Mouse (Mus musculus) forebrain, embryonic 11.5 days (tissue): Measurements from ENCODE around the gene Rab20. TPM values are rescaled to one million over a fixed set of nuclear protein-coding genes. Genes with fewer than 3 reads are reported as not detected.

ENCODE experiments used
- ATAC-seq: fragments of 200-750 bp; cut with Nextera tagmentation; replicated peaks from 2 replicates; pipeline ENCODE4 v1.8.0; 2017; ENCODE audit warnings: moderate TSS enrichment; ENCODE audit not compliant: low FRiP score
- DNase-seq: peaks from one replicate; pipeline ENCODE4 v3.0.0-alpha.2; 2017; ENCODE audit warnings: low spot score
- H3K27ac ChIP-seq: fragments of 300-500 bp; sonication (generic); 2 replicates; pipeline ENCODE4 v1.5.1; 2014; ENCODE audit warnings: low read depth, low read length
- H3K27me3 ChIP-seq: fragments of 300-500 bp; sonication (generic); 2 replicates; pipeline ENCODE4 v1.6.1; 2014; ENCODE audit warnings: mild to moderate bottlenecking, low read length, mixed read lengths; ENCODE audit not compliant: control insufficient read depth, insufficient read depth
- H3K36me3 ChIP-seq: fragments of 300-500 bp; sonication (generic); 2 replicates; pipeline ENCODE4 v1.6.1; 2014; ENCODE audit warnings: mild to moderate bottlenecking, low read length, moderate library complexity, mixed read lengths; ENCODE audit not compliant: control insufficient read depth, insufficient read depth
- H3K4me1 ChIP-seq: fragments of 300-500 bp; sonication (generic); replicated peaks from 2 replicates; pipeline ENCODE4 v1.6.1; 2014; ENCODE audit warnings: low read length, mixed read lengths; ENCODE audit not compliant: control insufficient read depth, insufficient read depth
- H3K4me2 ChIP-seq: fragments of 300-500 bp; sonication (generic); 2 replicates; pipeline ENCODE4 v1.6.1; 2014; ENCODE audit warnings: low read depth, mild to moderate bottlenecking, low read length, moderate library complexity, mixed read lengths; ENCODE audit not compliant: severe bottlenecking
- H3K4me3 ChIP-seq: fragments of 300-500 bp; sonication (generic); 2 replicates; pipeline ENCODE4 v1.5.1; 2014; ENCODE audit warnings: low read depth, low read length
- H3K9ac ChIP-seq: fragments of 300-500 bp; sonication (generic); 2 replicates; pipeline ENCODE4 v1.6.1; 2014; ENCODE audit warnings: low read length
- H3K9me3 ChIP-seq: fragments of 300-500 bp; sonication (generic); 2 replicates; pipeline ENCODE4 v1.6.1; 2016; ENCODE audit warnings: low read length, mixed read lengths; ENCODE audit not compliant: control insufficient read depth
- WGBS: fragments of 180-500 bp; shearing (Covaris S2); extraction: QIAGEN DNeasy Blood & Tissue Kit; methylation state at CpG from one replicate; pipeline ENCODE4 v1.1.7; 2014; 5-methylcytosine and 5-hydroxymethylcytosine counted together
- polyA plus RNA-seq: library from polyadenylated mRNA; unstranded; fragments of >200 nt; fragmentation: Nextera tagmentation; extraction: Ambion mirVana; gene quantifications from 2 replicates; pipeline ENCODE4 v1.2.1, GENCODE M21; 2014

Rab20 gene
- polyA plus RNA-seq, 1 experiment from 2014 or later: 0.53 TPM

DNA sequence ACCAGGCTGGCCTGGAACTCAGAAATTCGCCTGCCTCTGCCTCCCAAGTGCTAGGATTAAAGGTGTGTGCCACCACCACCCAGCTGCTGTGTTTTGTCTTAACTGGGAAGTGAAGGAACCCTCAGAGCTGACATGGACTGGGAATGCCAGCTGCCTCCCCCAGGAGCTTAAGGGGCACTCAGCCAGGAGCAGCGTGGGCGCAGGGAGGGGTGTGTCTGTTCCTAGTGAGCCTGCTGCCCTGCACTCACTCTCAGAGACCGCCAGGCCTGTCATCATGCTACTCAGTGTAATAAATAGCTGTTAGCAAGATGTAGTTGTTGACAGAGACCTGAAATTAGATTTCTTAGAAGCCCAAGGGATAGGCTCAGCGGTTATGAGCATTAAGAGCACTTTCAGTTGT is 32.5 kb upstream of the Rab20 start:
- H3K4me1 ChIP-seq: no peaks in the 10 kb centered on the region
- H3K9me3 ChIP-seq: no peaks in the 10 kb centered on the region
- ATAC-seq (no peak), DNase-seq (no peak)
- H3K9ac ChIP-seq: no peak overlapping the region
- no peak overlapping the region for H3K4me3 ChIP-seq
- no peaks in the 10 kb centered on the region for H3K27me3 ChIP-seq
- WGBS: 91% methylated on average over 5 of the region's 5 CpGs
- peaks cover 14% of the 10 kb centered on the region; the same call in 1 of the 2 replicates for H3K36me3 ChIP-seq
- no peak overlapping the region for H3K27ac ChIP-seq
- no peak overlapping the region for H3K4me2 ChIP-seq

DNA sequence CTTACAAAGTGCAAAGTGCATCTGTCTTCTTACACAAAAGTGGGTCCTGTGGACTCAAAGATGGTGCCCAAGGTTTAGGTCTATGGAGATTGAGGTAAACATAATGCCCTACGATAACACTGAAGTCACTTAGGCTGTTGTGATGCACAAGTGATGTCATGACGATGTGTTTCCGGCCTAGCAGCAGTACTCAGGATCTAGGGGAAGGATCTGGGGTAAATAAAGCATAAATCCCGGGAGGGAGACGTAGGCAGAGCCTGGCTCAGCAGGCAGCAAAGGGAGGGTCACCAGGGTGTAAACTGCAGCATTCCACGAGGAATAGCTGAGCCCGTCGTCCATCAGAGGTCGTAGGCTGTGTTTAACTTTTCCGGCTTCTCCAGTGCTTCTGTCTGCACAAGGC is 30.4 kb upstream of the Rab20 start:
- no peak overlapping the region for H3K4me2 ChIP-seq
- H3K9me3 ChIP-seq: no peaks in the 10 kb centered on the region
- H3K27ac ChIP-seq: no peak overlapping the region
- ATAC-seq (no peak), DNase-seq (no peak)
- peaks cover 19% of the 10 kb centered on the region; the same call in 1 of the 2 replicates for H3K36me3 ChIP-seq
- no peaks in the 10 kb centered on the region for H3K27me3 ChIP-seq
- no peaks in the 10 kb centered on the region for H3K4me1 ChIP-seq
- WGBS: 88% methylated on average over 10 of the region's 10 CpGs
- H3K9ac ChIP-seq: no peak overlapping the region
- no peak overlapping the region for H3K4me3 ChIP-seq

DNA sequence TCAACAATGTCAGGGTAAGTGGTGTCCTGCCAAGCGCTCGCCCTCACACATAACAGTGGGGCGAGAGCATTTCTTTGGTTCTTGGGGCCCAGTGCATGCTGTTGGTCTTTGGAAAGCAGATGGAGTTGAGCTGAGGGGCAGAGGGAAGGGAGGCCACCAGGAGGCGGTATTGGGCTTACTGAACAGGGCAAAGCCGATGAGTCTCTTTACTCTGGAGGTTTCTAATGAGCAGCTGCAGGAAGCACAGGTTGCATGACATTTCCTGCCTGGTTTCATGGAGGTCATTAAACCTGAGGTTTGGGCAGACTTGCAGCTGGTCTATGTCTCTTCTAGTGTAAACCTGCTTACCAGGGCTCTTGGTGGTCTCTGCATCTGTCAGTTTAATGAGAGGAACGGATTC is 28.3 kb upstream of the Rab20 start:
- WGBS: 74% methylated on average over 6 of the region's 6 CpGs
- no peaks in the 10 kb centered on the region for H3K27me3 ChIP-seq
- no peaks in the 10 kb centered on the region for H3K4me1 ChIP-seq
- H3K9me3 ChIP-seq: no peaks in the 10 kb centered on the region
- H3K4me3 ChIP-seq: no peak overlapping the region
- H3K4me2 ChIP-seq: no peak overlapping the region
- H3K36me3 ChIP-seq: peaks cover 19% of the 10 kb centered on the region; the same call in 1 of the 2 replicates
- no peak overlapping the region for H3K9ac ChIP-seq
- H3K27ac ChIP-seq: no peak overlapping the region
- DNase-seq: peak; percentile 81
- ATAC-seq: no peak

DNA sequence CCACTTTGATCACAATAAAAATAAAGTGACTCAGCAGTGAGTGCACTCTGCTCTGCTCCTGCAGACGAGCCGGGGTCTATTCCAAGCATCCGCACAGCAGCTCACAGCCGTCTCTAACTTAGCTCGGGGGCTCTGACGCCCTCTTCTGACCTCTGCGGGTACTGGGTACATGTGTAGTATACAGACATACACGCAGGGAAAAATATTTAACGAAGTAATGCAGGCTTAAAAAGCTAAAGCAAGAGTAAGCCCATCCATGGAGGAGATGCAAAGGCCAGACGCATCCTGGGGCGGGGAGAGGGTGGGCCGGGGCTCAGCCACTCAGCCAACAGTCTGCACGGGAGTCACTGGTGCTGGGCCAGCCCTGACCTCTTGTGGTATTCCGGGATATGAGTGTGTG is 27.6 kb upstream of the Rab20 start:
- no peaks in the 10 kb centered on the region for H3K4me1 ChIP-seq
- no peak overlapping the region for H3K27ac ChIP-seq
- DNase-seq (no peak), ATAC-seq (no peak)
- H3K4me2 ChIP-seq: no peak overlapping the region
- no peaks in the 10 kb centered on the region for H3K9me3 ChIP-seq
- H3K9ac ChIP-seq: no peak overlapping the region
- H3K27me3 ChIP-seq: no peaks in the 10 kb centered on the region
- peaks cover 19% of the 10 kb centered on the region; the same call in 1 of the 2 replicates for H3K36me3 ChIP-seq
- H3K4me3 ChIP-seq: no peak overlapping the region
- 84% methylated on average over 14 of the region's 14 CpGs for WGBS

DNA sequence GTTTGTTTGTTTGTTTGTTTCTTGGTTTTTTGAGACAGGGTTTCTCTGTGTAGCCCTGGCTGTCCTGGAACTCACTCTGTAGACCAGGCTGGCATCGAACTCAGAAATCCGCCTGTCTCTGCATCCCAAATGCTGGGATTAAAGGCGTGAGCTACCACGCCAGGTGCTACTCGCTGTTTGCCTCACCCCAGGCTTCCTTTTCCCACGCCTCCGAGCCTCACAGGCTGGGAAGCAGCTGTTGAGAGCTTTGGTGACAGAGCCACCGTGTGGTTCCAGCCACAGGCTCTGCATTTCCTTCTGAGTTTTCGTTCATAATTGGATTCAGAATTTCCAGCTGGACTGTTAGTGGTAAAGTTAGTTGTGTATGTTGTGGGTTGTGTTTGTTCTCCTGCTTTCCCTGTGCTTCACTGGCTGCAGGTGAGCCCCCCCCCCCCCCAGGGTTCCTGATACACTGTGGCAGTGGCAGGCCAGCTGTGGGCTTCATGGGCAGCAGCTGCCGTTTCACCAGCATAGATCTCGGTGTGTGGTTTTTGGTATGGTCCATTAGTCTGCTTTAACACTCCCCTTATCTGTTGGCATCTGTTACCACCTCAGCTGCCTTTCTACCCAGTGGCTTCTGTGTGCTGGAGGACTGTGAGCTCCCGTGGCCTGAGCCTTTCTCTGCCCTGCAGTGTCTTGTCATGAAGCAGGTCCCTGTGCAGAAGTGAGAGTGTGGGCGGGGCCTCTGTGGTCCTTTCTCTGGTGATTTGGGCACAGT is 25.1 kb upstream of the Rab20 start:
- 92% methylated on average over 13 of the region's 13 CpGs for WGBS
- H3K9ac ChIP-seq: no peak overlapping the region
- no peak for DNase-seq
- no peak overlapping the region for H3K4me3 ChIP-seq
- no peaks in the 10 kb centered on the region for H3K4me1 ChIP-seq
- no peak overlapping the region for H3K4me2 ChIP-seq
- H3K9me3 ChIP-seq: no peaks in the 10 kb centered on the region
- no peaks in the 10 kb centered on the region for H3K27me3 ChIP-seq
- no peak for ATAC-seq
- H3K36me3 ChIP-seq: peaks cover 5% of the 10 kb centered on the region; the same call in 1 of the 2 replicates
- H3K27ac ChIP-seq: no peak overlapping the region

DNA sequence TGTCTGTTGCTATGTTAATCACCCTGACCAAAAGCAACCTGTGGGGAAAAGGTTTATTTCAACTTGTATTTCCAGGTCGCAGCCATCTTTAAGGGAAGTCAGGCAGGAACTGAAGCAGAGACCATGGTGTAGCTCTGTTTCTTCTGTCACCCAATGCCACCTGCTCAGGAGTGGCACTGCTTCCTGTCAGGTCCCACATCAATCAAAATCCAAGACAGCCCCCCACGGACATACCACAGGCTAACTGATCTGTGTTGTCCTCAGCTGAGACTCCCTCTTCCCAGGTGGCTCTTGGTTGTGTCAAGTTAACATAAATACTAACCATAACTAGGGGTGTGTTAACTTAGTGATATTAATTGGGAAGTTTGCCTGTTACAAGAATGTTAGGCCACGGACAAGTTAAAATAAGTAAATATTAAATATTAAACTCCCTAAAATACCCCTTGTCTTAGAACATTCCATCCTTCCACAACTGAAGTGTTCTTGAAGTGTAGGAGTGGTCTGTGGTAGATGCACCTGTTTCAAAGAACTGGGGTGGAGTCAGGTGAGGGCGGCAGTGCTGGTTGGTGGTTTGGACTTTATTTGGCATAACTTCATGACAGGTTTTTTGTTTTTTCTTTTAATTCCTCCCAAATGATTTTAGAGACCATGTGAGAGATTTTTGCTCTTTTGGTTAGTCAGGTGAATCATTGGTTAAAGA is 20.4 kb upstream of the Rab20 start:
- DNase-seq (no peak), ATAC-seq (no peak)
- Histone ChIP-seq H3K4me1 (peaks cover 3% of the 10 kb centered on the region; the same call in 1 of the 2 replicates), H3K4me3 (no peak overlapping the region), H3K36me3 (no peaks in the 10 kb centered on the region; the same call in 1 of the 2 replicates), H3K9me3 (no peaks in the 10 kb centered on the region), H3K4me2 (no peak overlapping the region), H3K27ac (no peak overlapping the region), H3K27me3 (no peaks in the 10 kb centered on the region), H3K9ac (no peak overlapping the region)
- 95% methylated on average over 4 of the region's 4 CpGs for WGBS

DNA sequence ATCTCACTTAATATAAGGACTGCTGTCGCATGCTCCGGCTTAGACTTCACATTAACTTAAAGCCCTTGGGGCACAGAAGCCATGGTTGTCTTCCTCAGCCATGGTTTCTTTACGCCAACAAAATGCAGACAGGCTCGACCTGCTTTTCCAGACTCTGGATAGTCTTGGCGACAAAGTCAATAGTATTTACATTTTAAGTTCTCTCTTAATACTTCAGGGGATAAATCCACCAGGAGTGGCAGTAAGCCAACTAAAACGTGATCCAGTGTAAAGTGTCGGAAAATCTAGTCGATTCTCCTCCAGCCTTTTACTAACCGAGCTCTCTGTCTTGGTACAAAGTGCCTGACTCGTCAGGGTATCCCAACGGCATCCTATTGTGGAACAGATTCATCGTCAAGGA is 19.8 kb upstream of the Rab20 start:
- H3K4me2 ChIP-seq: peak overlapping the region; percentile 70
- 78% methylated on average over 12 of the region's 12 CpGs for WGBS
- H3K36me3 ChIP-seq: no peaks in the 10 kb centered on the region
- peak overlapping the region; percentile 94 for H3K4me3 ChIP-seq
- H3K9me3 ChIP-seq: no peaks in the 10 kb centered on the region
- no peak overlapping the region for H3K27ac ChIP-seq
- DNase-seq (no peak), ATAC-seq (no peak)
- peaks cover 3% of the 10 kb centered on the region; the same call in 1 of the 2 replicates for H3K4me1 ChIP-seq
- H3K27me3 ChIP-seq: no peaks in the 10 kb centered on the region
- no peak overlapping the region for H3K9ac ChIP-seq

DNA sequence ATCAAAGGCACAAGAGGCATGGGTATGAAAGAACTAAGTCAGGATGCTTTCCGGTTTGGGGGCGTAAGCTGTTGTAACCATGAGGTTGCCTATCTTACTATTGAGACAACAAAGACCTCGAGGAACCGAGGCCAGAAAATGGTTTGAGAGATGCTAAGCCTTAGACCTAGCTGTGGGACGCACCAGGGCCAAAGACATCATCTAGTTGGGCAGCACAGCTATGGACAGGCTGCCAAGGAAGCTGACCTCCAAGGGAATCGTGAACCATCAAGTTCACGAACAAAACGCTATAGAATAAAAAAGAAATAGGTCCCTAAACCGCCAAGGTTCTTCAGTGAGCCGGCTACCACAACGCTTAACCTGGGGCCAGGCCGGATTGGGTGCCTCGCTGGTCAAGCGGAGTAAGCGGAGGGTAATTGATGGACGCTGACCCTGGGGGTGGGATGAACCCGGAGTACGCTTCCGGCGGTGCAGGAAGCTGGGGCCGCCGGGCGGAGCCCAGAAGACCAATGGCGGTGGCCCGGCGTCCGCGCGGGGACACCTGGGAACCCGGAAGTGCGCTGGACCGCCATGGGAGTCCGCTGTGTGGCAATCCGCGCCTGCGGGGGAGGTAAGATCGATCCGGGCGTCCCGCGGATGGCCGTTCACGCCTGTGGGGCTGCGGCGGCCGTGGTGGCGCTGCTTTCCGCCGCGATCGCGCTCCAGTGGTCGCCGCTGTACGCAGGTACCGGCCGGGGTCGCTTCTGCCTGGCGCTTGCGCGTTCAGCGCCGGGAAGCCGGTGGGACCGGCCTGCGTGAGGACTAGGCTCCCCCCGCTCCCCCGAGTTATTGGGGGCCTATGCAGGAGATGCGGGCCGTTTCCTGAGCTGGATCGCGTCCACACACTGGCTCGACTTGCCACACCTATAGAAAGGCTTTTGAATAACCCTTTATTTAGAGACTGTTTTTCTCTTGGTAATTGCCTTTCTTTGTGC is 18.8 kb upstream of the Rab20 start, which contains the start of gene Naxd:
Naxd (plus strand) TSS at position 490 of the 974 bp plus-strand sequence.
- no peaks in the 10 kb centered on the region for H3K27me3 ChIP-seq
- DNase-seq (peak; percentile 93), ATAC-seq (peak; percentile 97)
- H3K27ac ChIP-seq: peak within 1 kb of the TSS; percentile 59; the same call in 1 of the 2 replicates
- peak within 1 kb of the TSS; percentile 94 for H3K4me3 ChIP-seq
- no peaks in the 10 kb centered on the region for H3K36me3 ChIP-seq
- H3K9ac ChIP-seq: peak within 1 kb of the TSS; percentile 83
- H3K4me1 ChIP-seq: peaks cover 3% of the 10 kb centered on the region; the same call in 1 of the 2 replicates
- WGBS: 3% methylated on average over 73 of the region's 73 CpGs
- H3K9me3 ChIP-seq: no peaks in the 10 kb centered on the region
- H3K4me2 ChIP-seq: peak within 1 kb of the TSS; percentile 70
